Mouse (Mus musculus) E14TG2a.4 (cell line): ENCODE data around the gene Gan.

ENCODE experiments used
- H3K27me3 ChIP-seq: 2 replicates; pipeline ENCODE4 v1.6.1; 2014; ENCODE audit warnings: low read length, control low read depth; ENCODE audit not compliant: insufficient read depth
- H3K36me3 ChIP-seq: 2 replicates; pipeline ENCODE4 v1.6.1; 2014; ENCODE audit warnings: low read length, control low read depth; ENCODE audit not compliant: insufficient read depth
- H3K4me1 ChIP-seq: replicated peaks from 2 replicates; pipeline ENCODE4 v1.6.1; 2014; ENCODE audit warnings: low read depth, low read length, control low read depth
- H3K4me3 ChIP-seq: replicated peaks from 2 replicates; pipeline ENCODE4 v1.5.1; 2014; ENCODE audit warnings: mild to moderate bottlenecking, low read length
- H3K9me3 ChIP-seq: 2 replicates; pipeline ENCODE4 v1.6.1; 2014; ENCODE audit warnings: low read length, control low read depth
- CTCF ChIP-seq: conservative IDR thresholded peaks from 2 replicates; pipeline ENCODE4 v1.5.1; 2014; ENCODE audit warnings: low read length
- NANOG ChIP-seq: IDR thresholded peaks from 2 replicates; pipeline ENCODE4 v1.6.1; 2014; ENCODE audit warnings: borderline replicate concordance, low read length, mixed read lengths
- POU5F1 ChIP-seq: IDR thresholded peaks from 2 replicates; pipeline ENCODE4 v1.6.1; 2014; ENCODE audit warnings: low read length, borderline replicate concordance

Gene Gan

DNA sequence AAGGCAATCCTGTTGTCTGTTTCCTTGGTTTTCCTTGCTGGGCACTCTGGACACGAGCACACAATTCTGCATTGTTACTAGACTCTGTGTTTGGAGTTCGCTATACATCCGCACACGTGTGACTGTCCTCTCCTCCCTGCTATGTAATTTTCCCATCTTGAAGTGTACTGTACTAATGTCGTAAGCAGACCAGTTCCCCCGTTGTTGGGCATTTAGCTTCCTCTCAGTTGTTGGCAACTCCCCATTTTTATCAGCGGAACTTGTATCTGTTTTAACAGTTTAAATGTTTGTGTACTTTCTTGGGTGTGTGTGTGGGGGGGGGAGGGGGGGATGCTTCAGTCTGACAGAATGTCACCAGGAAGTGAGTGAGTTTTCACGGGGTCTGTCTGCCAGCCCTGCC lies 104.8 kb downstream of the Gan start:
- no peaks in the 10 kb centered on the region for H3K9me3 ChIP-seq
- H3K36me3 ChIP-seq, result peaks cover 17% of the 10 kb centered on the region
- no peak for TF ChIP-seq NANOG
- no peak for TF ChIP-seq CTCF
- no peak for TF ChIP-seq POU5F1
- peaks cover 89% of the 10 kb centered on the region for H3K4me1 ChIP-seq
- no peak overlapping the region for H3K4me3 ChIP-seq
- peaks cover 2% of the 10 kb centered on the region; the same call in 1 of the 2 replicates for H3K27me3 ChIP-seq

DNA sequence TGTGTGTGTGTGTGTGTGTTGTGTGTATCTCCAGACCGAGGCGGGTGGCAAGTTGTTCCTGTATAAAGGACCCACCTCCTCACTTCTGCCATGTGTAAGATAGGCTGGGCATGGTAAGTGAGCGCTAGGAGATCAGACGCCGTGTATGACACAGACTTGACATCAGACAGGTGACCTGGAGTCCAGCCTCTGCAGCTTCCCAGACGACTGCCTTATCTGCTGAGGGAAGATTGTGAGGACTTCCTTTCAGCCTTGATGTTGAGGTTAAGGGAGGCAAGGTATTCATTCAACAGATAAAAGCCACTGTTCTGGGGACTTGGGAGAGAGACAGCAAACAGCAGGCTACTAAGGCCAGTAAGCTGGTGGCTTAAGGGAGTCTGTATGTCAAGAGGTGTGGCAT lies 105.5 kb downstream of the Gan start:
- H3K27me3 ChIP-seq, result peaks cover 2% of the 10 kb centered on the region; the same call in 1 of the 2 replicates
- peaks cover 88% of the 10 kb centered on the region for H3K4me1 ChIP-seq
- no peak for TF ChIP-seq CTCF
- no peak for TF ChIP-seq NANOG
- no peak for TF ChIP-seq POU5F1
- peaks cover 21% of the 10 kb centered on the region for H3K36me3 ChIP-seq
- no peaks in the 10 kb centered on the region for H3K9me3 ChIP-seq
- no peak overlapping the region for H3K4me3 ChIP-seq

DNA sequence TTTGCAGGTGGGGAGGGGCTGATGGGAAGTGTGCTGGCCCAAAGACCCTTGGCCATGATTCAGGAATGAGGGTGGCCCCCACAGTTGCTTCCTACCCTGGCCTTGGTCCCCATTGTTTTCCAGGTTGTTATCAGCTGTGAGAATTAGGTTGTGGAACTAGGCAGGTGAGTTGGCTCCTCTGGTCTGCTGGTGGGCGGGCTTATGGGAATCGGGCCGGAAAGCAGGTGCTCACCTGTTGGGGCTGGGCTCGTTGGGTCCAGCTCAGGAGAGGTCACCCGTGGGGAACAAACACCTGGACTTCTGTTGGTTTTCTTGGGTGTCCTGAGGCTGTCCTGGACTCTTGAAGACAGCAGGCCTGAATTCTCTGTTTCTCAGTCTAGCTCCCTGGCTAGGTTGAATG lies 107.1 kb downstream of the Gan start:
- Histone ChIP-seq H3K36me3 (peaks cover 27% of the 10 kb centered on the region), H3K4me1 (peaks cover 77% of the 10 kb centered on the region), H3K4me3 (no peak overlapping the region), H3K27me3 (no peaks in the 10 kb centered on the region), H3K9me3 (no peaks in the 10 kb centered on the region)
- TF ChIP-seq POU5F1 (no peak), CTCF (no peak), NANOG (no peak)
